ENCODE assay signal across 8 mouse cellular contexts in the genomic region with DNA sequence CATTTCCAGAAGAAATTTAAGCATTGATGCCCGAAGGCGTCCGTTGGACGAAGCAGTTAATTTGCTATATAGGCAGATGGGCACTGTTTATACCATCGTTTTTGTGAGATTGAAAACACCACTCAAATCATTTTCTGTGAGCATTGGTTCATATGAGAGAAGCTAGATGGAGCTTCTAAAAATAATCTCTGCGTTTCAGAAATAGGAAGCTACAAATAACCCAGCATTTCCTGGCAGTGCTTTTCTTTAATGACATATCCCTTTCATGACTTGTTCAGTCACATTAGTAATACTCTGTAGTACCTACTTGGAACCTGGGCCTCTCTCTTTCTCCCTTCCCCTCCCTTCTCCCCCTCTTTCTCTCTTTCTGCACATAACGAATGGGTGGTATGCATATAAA. TPM values are rescaled to one million over a fixed set of nuclear protein-coding genes. Genes with fewer than 3 reads are reported as not detected.
DNase-seq lines count a peak whose midpoint lies in the region; ATAC-seq and TF ChIP-seq lines count a peak whose summit lies in the region.

No protein-coding gene starts in this region.

- WGBS in cerebellum, adult 2 months: 11% methylated on average over 7 of the region's 7 CpGs
- WGBS in spleen, adult 2 months: 14% methylated on average over 7 of the region's 7 CpGs
- 26% methylated on average over 7 of the region's 7 CpGs for WGBS in limb, embryonic 11.5 days
- 28% methylated on average over 7 of the region's 7 CpGs for WGBS in stomach, embryonic 15.5 days

- H3K9ac ChIP-seq in limb, embryonic 11.5 days (ENCODE audit: low read length): peak overlapping the region; percentile 81
- H3K9ac ChIP-seq in stomach, embryonic 15.5 days: peak overlapping the region; percentile 86; the same call in 1 of the 2 replicates

- TF ChIP-seq POLR2A in cerebellum, adult 2 months (IDR thresholded peaks at IDR 0.05; ENCODE audit: borderline replicate concordance, insufficient read depth, low read length): no peak
- TF ChIP-seq POLR2A in spleen, adult 2 months (IDR thresholded peaks at IDR 0.05; ENCODE audit: low read depth, low read length): no peak

- H3K4me3 ChIP-seq in cerebellum, adult 2 months (replicated peaks; ENCODE audit: insufficient read depth, low read depth, low read length): peak overlapping the region; percentile 97
- H3K4me3 ChIP-seq in spleen, adult 2 months (ENCODE audit: extremely low read depth, insufficient read depth, insufficient read length): peak overlapping the region; percentile 86
- H3K4me3 ChIP-seq in limb, embryonic 11.5 days (ENCODE audit: low read depth, low read length): peak overlapping the region; percentile 85
- peak overlapping the region; percentile 88 for H3K4me3 ChIP-seq in stomach, embryonic 15.5 days (replicated peaks)

- peak in 1 of 2 experiments; percentile 16 for DNase-seq in cerebellum, adult 2 months
- no peak for DNase-seq in cerebellum, postnatal 14 days
- DNase-seq in spleen, adult 2 months (ENCODE audit: low read depth in 1 of 2, low spot score in 2 of 2): no peak
- DNase-seq in spleen, postnatal 4 days (ENCODE audit: low spot score in 2 of 2): no peak
- DNase-seq in limb, embryonic 11.5 days (ENCODE audit: low spot score): no peak
- no peak for DNase-seq in retina, embryonic 14.5 days (ENCODE audit: low spot score)
- no peak for DNase-seq in right cerebral cortex, adult 18-20 months

- TF ChIP-seq CTCF in cerebellum, adult 2 months (IDR thresholded peaks at IDR 0.05; ENCODE audit: borderline replicate concordance, insufficient read depth, low read depth, low read length): no peak
- no peak for TF ChIP-seq CTCF in spleen, adult 2 months (IDR thresholded peaks at IDR 0.05; ENCODE audit: extremely low read depth, insufficient read depth, insufficient read length, insufficient replicate concordance)

- no peak for ATAC-seq in limb, embryonic 11.5 days (ENCODE audit: insufficient number of reproducible peaks, low FRiP score, low TSS enrichment, low read depth)
- no peak for ATAC-seq in stomach, embryonic 15.5 days (ENCODE audit: insufficient read depth, low FRiP score, low read depth)

- H3K36me3 ChIP-seq in spleen, adult 2 months (ENCODE audit: control insufficient read depth, insufficient read depth, low read length): 0 out of 2 replicates have a peak, but pooled peaks cover 2% of the 10 kb centered on the region
- H3K36me3 ChIP-seq in limb, embryonic 11.5 days (ENCODE audit: control insufficient read depth, insufficient read depth, low read length): no peaks in the 10 kb centered on the region
- no peaks in the 10 kb centered on the region for H3K36me3 ChIP-seq in stomach, embryonic 15.5 days

- peak overlapping the region; percentile 71 for H3K4me2 ChIP-seq in limb, embryonic 11.5 days (ENCODE audit: low read depth, severe bottlenecking)
- peak overlapping the region; percentile 69 for H3K4me2 ChIP-seq in stomach, embryonic 15.5 days

- no peaks in the 10 kb centered on the region for H3K27me3 ChIP-seq in cerebellum, adult 2 months (ENCODE audit: control insufficient read depth, insufficient read depth, low read length)
- no peaks in the 10 kb centered on the region for H3K27me3 ChIP-seq in spleen, adult 2 months (ENCODE audit: control insufficient read depth, insufficient read depth, low read length)
- H3K27me3 ChIP-seq in limb, embryonic 11.5 days (ENCODE audit: control insufficient read depth, insufficient read depth, low read length): no peaks in the 10 kb centered on the region
- H3K27me3 ChIP-seq in stomach, embryonic 15.5 days (replicated peaks): peaks cover 6% of the 10 kb centered on the region; the same call in 1 of the 2 replicates

- H3K4me1 ChIP-seq in cerebellum, adult 2 months (ENCODE audit: control insufficient read depth, insufficient read depth, low read length): peaks cover 3% of the 10 kb centered on the region; the same call in 1 of the 2 replicates
- H3K4me1 ChIP-seq in spleen, adult 2 months (ENCODE audit: control insufficient read depth, insufficient read depth, insufficient read length): peaks cover 7% of the 10 kb centered on the region
- H3K4me1 ChIP-seq in limb, embryonic 11.5 days (ENCODE audit: control insufficient read depth, insufficient read depth, low read length): no peaks in the 10 kb centered on the region; the same call in 1 of the 2 replicates
- H3K4me1 ChIP-seq in stomach, embryonic 15.5 days: peaks cover 6% of the 10 kb centered on the region

- H3K9me3 ChIP-seq in limb, embryonic 11.5 days (ENCODE audit: control insufficient read depth, low read length): no peaks in the 10 kb centered on the region
- no peaks in the 10 kb centered on the region for H3K9me3 ChIP-seq in stomach, embryonic 15.5 days

- H3K27ac ChIP-seq in cerebellum, adult 2 months (ENCODE audit: insufficient read depth, low read length): peak overlapping the region; percentile 61; the same call in 1 of the 2 replicates
- H3K27ac ChIP-seq in spleen, adult 2 months (ENCODE audit: insufficient read depth, low read length): no peak overlapping the region
- H3K27ac ChIP-seq in limb, embryonic 11.5 days (replicated peaks; ENCODE audit: low read depth, low read length): no peak overlapping the region
- no peak overlapping the region; the same call in 1 of the 2 replicates for H3K27ac ChIP-seq in stomach, embryonic 15.5 days

RNA-seq across cellular contexts. Expression of gene Bloc1s6, which starts 0.7 kb away (rescaled TPM):
- 27.3 and 28.1 TPM in 2 replicates for polyA plus RNA-seq in cerebellum, adult 2 months (2012; rRNA removed)
- 15.1 and 30.6 TPM in 2 replicates for polyA plus RNA-seq in spleen, adult 2 months (2012; rRNA removed)
- polyA plus RNA-seq in limb, embryonic 11.5 days (2014; fragmentation: Nextera tagmentation; extraction: Ambion mirVana): 59.5 and 60.6 TPM in 2 replicates
- 43.4 and 50.0 TPM in 2 replicates for polyA plus RNA-seq in stomach, embryonic 15.5 days (2015; fragmentation: Nextera tagmentation; extraction: Ambion mirVana)

RNA-seq across cellular contexts. Expression of gene Sqor, which starts 26.0 kb away (rescaled TPM):
- polyA plus RNA-seq in cerebellum, adult 2 months (2012; rRNA removed): 7.3 and 8.4 TPM in 2 replicates
- 7.9 and 8.2 TPM in 2 replicates for polyA plus RNA-seq in spleen, adult 2 months (2012; rRNA removed)
- 3.2 and 4.7 TPM in 2 replicates for polyA plus RNA-seq in limb, embryonic 11.5 days (2014; fragmentation: Nextera tagmentation; extraction: Ambion mirVana)
- 30.0 TPM in 2 replicates for polyA plus RNA-seq in stomach, embryonic 15.5 days (2015; fragmentation: Nextera tagmentation; extraction: Ambion mirVana)

RNA-seq across cellular contexts. Expression of gene Slc30a4, which starts 36.6 kb away (rescaled TPM):
- 18.4 and 19.6 TPM in 2 replicates for polyA plus RNA-seq in cerebellum, adult 2 months (2012; rRNA removed)
- polyA plus RNA-seq in spleen, adult 2 months (2012; rRNA removed): 1.8 TPM in 2 replicates
- 8.8 and 10.1 TPM in 2 replicates for polyA plus RNA-seq in limb, embryonic 11.5 days (2014; fragmentation: Nextera tagmentation; extraction: Ambion mirVana)
- 9.3 and 9.6 TPM in 2 replicates for polyA plus RNA-seq in stomach, embryonic 15.5 days (2015; fragmentation: Nextera tagmentation; extraction: Ambion mirVana)
